Mouse (Mus musculus) liver, adult (tissue): ENCODE data around the gene Slc17a7.

Experiments
- GATA4 ChIP-seq: IDR thresholded peaks from 2 replicates; pipeline ENCODE4 v1.6.1; 2014; ENCODE audit warnings: mild to moderate bottlenecking, low read length; ENCODE audit not compliant: insufficient replicate concordance

The Slc17a7 gene

DNA sequence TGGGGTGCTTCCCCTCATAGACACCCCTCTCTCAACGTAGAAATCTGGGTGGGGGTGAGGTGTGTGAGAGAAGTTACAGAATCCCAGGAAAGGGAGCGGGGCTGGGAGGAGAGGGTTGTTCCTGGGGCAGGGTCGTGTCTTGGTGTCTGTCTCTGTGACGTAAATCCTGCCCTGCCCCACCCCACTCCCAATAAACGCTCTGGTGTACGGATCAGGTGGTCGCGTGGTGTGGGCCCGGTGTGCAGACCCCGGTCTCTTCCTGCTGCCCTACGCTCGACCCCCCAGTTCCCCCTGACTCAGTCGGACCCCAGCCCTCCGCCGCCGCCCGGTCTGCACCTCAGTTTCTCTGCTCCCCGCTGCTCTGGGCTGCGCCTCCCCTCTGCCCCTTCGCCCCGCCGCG lies 12.2 kb downstream of the Slc17a7 start:
- no peak for TF ChIP-seq GATA4

DNA sequence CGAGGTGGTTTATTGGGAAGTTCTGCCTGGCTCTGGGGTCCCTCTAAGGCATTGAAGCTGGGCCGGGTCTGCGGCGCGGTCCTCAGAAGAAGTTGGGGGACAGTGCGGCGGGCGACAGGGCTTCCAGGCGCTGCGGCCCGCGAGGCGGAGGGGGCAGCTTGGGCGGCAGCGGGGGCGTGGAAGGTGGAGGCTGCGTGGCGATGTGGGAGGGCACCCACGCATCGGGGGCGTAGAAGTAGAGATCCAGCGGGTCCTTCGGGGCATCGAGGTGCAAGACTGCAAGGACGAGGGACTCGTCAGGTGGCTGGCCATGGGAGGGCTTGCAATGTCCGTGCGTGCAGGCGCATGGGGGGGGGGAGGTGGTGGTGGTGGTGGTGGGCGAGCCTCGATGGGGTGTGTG lies 12.6 kb downstream of the Slc17a7 start:
- no peak for TF ChIP-seq GATA4

DNA sequence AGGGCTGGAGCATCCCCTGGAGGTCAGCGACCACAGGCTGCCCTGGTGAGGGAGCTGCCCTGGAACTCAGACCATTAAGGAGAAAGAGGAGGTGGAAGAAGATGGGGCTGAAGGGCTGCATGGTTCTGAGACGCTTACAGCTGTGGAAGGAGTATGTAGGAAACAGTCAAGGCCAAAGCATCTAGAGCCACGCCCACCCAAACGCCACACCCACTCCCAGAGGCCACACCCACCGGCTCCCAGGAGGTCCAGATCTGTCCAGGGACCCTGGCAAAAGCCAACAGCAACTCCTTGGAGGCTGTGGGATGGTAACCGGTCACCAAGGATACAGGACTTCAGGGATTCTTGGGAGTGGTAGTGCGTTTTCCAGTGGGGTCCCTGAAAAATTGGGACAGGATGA lies 14.8 kb downstream of the Slc17a7 start:
- no peak for TF ChIP-seq GATA4

- no peak for TF ChIP-seq GATA4
These were observed 15.7 kb downstream of the Slc17a7 start, which contains the start of gene Gfy for GRCm38 (mm10) chr7:45179469-45179868. Gene Gfy (minus strand): TSS chr7:45179569.

DNA sequence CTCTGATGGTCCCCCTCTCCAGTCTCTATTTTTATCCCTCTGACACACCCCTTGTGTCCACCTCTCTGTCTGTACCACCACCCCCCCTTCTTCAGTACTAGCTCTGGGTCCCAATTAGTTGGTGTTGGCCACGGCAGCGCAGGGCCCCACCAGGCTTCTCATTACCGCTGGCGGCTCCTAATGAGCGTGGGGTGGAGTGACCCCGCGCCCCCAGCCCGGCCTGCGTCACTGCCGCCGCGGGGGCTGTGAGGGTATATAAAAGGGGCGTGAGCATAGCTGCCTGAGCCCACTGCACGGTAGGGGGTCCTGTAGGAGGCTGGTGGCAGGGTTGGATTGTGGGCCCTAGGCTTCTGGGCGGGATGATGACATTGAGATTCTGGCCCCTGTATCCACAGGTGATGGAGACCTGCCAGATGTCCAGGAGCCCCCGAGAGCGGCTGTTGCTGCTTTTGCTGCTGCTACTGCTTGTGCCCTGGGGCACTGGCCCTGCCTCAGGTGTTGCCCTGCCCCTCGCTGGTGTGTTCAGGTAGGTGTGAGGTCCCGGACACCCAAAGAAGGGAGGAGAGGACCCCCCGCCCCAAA lies 17.2 kb downstream of the Slc17a7 start, which contains the start of gene Pth2:
Gene Pth2 (plus strand): TSS at position 100 of the 582 bp plus-strand sequence.
- no peak for TF ChIP-seq GATA4

- TF ChIP-seq GATA4: no peak
These were observed 17.8 kb downstream of the Slc17a7 start for GRCm38 (mm10) chr7:45181540-45181939.

DNA sequence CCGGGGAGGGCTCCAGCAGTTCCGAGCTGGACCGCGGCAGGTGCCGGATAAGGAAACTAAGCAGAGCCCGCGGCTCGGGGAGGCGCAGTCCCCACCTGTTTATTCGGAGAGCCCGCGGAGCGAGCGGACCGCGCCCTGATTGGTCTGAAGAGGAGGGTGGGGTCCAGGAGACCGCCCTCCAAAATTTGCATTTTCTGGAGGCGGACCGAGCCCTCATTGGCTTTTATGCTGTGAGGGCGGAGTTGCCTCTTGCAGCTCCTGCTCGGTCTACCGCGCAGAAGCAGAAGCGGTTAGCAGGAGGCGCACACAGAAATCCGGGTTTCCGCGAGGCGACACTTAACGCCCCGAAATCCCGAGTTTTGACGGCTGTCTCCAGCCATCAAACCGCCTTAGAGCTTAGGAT lies 18.5 kb downstream of the Slc17a7 start:
- TF ChIP-seq GATA4: no peak

- no peak for TF ChIP-seq GATA4
These were observed 18.9 kb downstream of the Slc17a7 start for GRCm38 (mm10) chr7:45182606-45183005.

DNA sequence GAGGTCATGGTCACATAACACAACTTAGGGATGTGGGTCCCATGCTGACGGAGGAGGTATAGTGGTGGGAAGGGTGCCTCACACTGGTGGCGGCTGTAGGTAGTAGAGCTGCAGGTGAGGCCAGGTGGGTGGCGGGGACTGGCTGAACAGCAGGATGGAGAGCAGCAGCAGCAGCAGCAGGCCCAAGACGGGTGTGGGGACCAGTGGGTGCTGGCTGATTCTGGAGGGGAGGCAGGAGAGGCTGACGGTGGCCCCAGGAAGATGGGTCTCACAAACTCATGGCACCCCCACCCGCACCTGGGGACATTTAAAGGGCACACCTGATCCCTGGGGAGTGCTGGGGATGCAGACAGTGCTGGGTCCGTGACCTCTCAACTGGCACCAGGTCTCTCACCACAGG lies 19.9 kb downstream of the Slc17a7 start:
- no peak for TF ChIP-seq GATA4

DNA sequence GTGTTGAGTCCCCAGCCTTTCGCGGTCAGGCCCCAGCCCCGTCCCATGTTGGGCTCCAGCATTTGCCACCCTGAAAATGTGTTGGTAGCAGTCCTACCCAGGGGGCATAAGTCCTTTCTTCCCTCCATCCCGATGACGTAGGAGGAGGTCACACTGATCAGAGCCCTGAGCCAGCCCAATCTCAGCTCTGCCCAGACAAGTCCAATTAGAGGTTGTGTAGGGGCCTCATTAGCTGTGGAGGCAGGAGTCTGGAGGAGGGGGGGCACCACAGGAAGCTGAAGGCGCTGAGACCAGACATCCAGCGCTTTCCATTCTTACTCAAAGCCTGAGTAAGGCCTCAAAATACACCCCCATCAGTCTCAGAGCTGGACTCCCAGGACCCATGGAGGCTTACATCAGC lies 22.2 kb downstream of the Slc17a7 start:
- no peak for TF ChIP-seq GATA4

DNA sequence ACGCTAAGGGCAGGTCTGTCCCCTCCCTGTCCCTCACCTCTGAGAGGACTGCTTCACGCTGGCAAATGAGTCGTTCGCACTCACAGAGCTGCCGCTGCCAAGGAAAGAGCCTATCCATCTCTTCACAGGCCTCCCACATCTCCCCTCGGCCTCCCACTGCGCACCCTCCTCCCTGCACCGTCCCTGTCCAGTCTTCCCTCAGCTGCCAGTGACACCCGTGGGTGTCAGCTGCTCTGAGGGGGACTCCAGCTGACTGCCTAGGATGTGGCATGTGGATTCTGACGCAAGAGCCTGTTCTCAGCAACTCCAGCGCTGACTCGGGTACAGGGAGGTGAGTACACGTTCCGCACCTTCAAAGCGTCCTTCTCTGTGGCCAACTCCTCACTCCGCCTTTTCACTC lies 25.9 kb downstream of the Slc17a7 start:
- TF ChIP-seq GATA4: no peak

DNA sequence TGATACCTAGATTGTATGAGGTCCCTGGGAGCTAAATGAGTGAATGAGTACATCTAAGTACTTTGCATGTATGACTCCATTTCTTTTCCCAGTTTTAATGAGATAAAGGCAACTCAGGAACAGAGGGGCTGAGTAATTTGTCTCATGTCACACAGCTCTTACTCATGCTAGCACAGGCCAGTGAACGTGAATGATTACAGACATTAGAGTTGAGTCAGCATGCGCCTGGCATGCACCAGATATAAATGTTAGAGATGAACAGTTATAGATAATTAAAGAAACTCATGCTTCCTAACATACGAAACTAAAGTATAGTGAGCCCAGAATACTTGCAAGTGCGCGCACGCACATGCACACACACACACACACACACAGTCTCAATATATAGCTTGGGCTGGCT lies 26.4 kb downstream of the Slc17a7 start:
- no peak for TF ChIP-seq GATA4

DNA sequence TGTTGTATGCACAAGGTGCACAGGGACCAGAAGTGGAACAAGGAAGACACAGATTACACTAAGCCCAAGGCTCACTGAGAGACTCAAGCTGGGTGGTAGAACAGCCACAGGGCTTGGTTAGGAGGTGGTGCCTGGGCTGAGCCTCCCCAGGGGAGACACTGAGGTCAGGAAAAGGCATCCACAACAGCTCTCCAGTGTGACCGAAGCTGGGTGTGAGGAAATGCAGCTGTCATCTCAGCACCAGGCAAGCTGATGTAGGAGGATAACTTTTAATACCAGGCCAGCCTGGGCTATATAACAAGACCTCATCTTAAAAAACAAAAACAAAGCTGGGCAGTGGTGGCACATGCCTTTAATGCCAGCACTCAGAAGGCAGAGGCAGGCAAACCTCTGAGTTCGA lies 27.4 kb downstream of the Slc17a7 start:
- TF ChIP-seq GATA4: no peak

GRCm38 (mm10) chr7:45191803-45192363 lies 28.1 kb downstream of the Slc17a7 start:
- TF ChIP-seq GATA4: no peak

DNA sequence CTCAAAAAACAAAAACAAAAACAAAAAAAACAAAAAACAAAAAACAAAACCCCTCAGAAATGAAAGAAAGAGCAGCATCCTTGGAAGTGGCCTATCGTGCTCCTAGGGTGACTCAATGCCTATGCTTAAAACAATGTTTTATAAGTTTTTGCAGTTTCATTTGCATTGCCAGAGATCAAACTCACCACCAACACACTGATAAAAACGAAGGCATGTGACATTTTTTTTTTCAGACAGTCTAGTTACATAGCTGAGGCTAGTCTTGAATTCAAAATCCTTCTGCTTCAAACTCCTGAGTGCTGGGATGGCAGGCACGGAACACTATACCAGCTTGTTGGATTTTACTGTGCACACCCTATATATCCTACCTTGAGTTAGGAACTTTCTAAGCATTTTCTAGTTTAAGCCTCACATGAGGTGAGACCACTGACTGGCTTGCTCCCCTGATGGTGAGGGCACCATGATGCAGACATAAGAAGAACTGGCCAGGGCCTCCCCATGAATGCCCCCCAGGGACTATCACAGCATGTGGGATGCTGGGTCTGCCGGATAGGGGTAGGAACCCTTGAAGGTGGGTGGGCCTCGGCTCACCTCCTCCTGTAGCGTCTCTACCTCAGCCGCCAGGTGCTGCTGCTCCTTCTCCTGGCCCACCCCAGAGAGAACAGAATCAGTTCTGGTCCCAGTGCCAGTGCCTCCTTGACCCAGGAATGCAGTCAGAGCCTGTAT lies 29.0 kb downstream of the Slc17a7 start:
- TF ChIP-seq GATA4: no peak

DNA sequence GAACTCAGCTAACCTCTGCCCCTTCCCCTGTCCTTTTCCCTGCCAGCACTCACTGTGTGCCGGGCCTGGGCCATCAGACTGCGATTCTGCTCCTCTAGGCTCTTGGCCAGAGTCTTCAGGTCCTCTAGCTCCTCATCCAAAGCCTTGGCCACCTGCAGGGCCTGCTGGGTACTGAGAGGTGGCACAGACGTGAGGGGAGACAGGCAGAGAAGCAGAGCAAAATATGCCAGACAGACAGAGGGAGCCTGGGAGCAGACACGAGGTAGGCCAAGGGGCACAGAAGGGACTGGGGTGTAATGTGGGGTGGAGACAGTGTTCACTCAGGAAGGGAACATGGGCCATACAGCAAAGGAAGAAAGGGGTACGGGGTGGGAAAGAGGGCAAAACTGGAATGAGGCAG lies 29.7 kb downstream of the Slc17a7 start:
- TF ChIP-seq GATA4: no peak
